Mouse (Mus musculus) limb, embryonic 11.5 days (tissue): ENCODE results near the gene Mdh2. TPM values are rescaled to one million over a fixed set of nuclear protein-coding genes. Genes with fewer than 3 reads are reported as not detected.

Experiments used
- ATAC-seq: fragments of 200-750 bp; cut with Nextera tagmentation; 2 replicates; pipeline ENCODE4 v1.8.0; 2017; ENCODE audit warnings: low read depth; ENCODE audit not compliant: insufficient number of reproducible peaks, low FRiP score, low TSS enrichment
- DNase-seq: peaks from one replicate; pipeline ENCODE4 v3.0.0-alpha.2; 2015; ENCODE audit warnings: low spot score
- H3K27ac ChIP-seq: fragments of 300-500 bp; sonication (generic); replicated peaks from 2 replicates; pipeline ENCODE4 v1.5.1; 2014; ENCODE audit warnings: low read depth, mild to moderate bottlenecking, low read length
- H3K27me3 ChIP-seq: fragments of 300-500 bp; sonication (generic); 2 replicates; pipeline ENCODE4 v1.6.1; 2014; ENCODE audit warnings: mild to moderate bottlenecking, low read length, mixed read lengths; ENCODE audit not compliant: control insufficient read depth, insufficient read depth
- H3K36me3 ChIP-seq: fragments of 300-500 bp; sonication (generic); 2 replicates; pipeline ENCODE4 v1.6.1; 2014; ENCODE audit warnings: mild to moderate bottlenecking, low read length, moderate library complexity, mixed read lengths; ENCODE audit not compliant: control insufficient read depth, insufficient read depth
- H3K4me1 ChIP-seq: fragments of 300-500 bp; sonication (generic); 2 replicates; pipeline ENCODE4 v1.6.1; 2014; ENCODE audit warnings: low read length, mixed read lengths; ENCODE audit not compliant: control insufficient read depth, insufficient read depth
- H3K4me2 ChIP-seq: fragments of 300-500 bp; sonication (generic); 2 replicates; pipeline ENCODE4 v1.6.1; 2014; ENCODE audit warnings: low read depth, mild to moderate bottlenecking, moderate library complexity; ENCODE audit not compliant: severe bottlenecking
- H3K4me3 ChIP-seq: fragments of 300-500 bp; sonication (generic); 2 replicates; pipeline ENCODE4 v1.5.1; 2014; ENCODE audit warnings: low read depth, low read length
- H3K9ac ChIP-seq: fragments of 300-500 bp; sonication (generic); 2 replicates; pipeline ENCODE4 v1.6.1; 2014; ENCODE audit warnings: mild to moderate bottlenecking, low read length
- H3K9me3 ChIP-seq: fragments of 300-500 bp; sonication (generic); 2 replicates; pipeline ENCODE4 v1.6.1; 2016; ENCODE audit warnings: low read length; ENCODE audit not compliant: control insufficient read depth
- WGBS: fragments of 180-500 bp; shearing (Covaris S2); extraction: QIAGEN DNeasy Blood & Tissue Kit; methylation state at CpG from one replicate; pipeline ENCODE4 v1.1.7; 2014; 5-methylcytosine and 5-hydroxymethylcytosine counted together
- polyA plus RNA-seq: library from polyadenylated mRNA; unstranded; fragments of >200 nt; fragmentation: Nextera tagmentation; extraction: Ambion mirVana; gene quantifications from 2 replicates; pipeline ENCODE4 v1.2.1, GENCODE M21; 2014

Mdh2 gene
- polyA plus RNA-seq, 1 experiment from 2014 or later, result 569 TPM

DNA sequence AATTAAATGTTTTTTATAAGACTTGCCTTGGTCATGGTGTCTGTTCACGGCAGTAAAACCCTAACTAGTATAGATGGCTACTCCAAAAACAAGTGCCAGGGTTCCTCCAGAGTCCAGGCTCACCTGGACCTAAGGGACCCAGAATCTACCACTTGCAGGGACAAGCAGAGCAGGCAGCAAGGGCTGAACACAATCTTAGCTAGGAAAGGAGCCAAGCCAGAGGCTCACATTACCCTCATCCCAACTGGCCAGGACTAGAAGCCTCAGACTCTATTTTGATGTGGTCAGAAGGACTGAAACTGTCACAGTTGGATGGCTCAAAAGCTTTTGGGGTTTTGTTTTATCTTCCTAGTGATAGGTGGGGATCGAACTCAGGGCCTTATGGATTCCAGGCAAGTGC lies 26.7 kb upstream of the Mdh2 start:
- no peak overlapping the region for H3K4me3 ChIP-seq
- DNase-seq (no peak), ATAC-seq (no peak)
- WGBS, result 81% methylated on average over 2 of the region's 2 CpGs
- no peak overlapping the region for H3K27ac ChIP-seq
- H3K4me1 ChIP-seq, result no peaks in the 10 kb centered on the region
- H3K27me3 ChIP-seq, result no peaks in the 10 kb centered on the region
- no peak overlapping the region for H3K9ac ChIP-seq
- H3K4me2 ChIP-seq, result no peak overlapping the region
- no peaks in the 10 kb centered on the region for H3K36me3 ChIP-seq
- H3K9me3 ChIP-seq, result no peaks in the 10 kb centered on the region; the same call in 1 of the 2 replicates

DNA sequence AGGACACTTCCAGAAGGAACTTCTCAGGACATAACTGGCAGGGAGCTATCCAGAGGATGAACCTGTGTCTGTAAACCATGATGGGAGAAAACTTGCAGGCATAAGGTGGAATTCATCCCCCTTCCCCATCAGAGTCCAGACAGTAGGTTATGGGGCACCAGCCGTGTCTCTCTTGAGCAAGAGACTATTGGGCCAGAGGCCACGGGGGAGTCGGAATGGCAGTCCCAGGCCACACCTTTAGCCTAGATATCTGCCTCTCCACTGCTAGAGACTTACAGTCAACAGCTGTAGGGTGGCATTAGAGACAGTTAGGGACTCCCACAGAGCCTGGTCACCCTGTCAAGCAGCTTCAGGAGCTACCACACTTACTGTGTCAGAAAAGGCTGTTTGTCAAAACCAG lies 16.4 kb upstream of the Mdh2 start:
- ATAC-seq, result no peak
- Histone ChIP-seq H3K27ac (no peak overlapping the region), H3K4me1 (no peaks in the 10 kb centered on the region), H3K4me2 (no peak overlapping the region), H3K27me3 (no peaks in the 10 kb centered on the region), H3K9ac (no peak overlapping the region), H3K9me3 (no peaks in the 10 kb centered on the region), H3K36me3 (no peaks in the 10 kb centered on the region), H3K4me3 (no peak overlapping the region)
- no peak for DNase-seq
- 77% methylated on average over 3 of the region's 3 CpGs for WGBS

DNA sequence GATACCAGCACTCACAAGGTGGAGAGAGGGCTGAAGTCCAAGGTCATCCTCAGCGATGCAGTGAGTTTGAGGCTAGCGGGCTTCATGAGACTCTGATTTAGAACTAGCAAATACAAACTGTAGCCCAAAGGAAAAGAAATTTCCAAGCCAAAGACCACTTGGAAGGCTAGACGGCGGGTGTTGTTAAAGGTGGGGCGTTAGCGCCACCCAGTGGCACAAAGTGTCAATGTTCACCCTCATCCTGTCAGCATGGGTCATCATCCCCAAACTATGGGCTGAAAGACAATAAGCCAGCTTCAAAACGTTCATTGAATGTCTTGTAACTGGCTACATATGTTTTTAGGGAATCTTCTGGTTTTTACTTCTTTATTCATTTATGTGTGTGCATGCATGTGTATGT lies 14.8 kb upstream of the Mdh2 start:
- Histone ChIP-seq H3K4me3 (no peak overlapping the region), H3K4me2 (no peak overlapping the region), H3K9ac (no peak overlapping the region), H3K27ac (no peak overlapping the region), H3K9me3 (no peaks in the 10 kb centered on the region), H3K36me3 (no peaks in the 10 kb centered on the region), H3K4me1 (no peaks in the 10 kb centered on the region), H3K27me3 (no peaks in the 10 kb centered on the region)
- DNase-seq, result peak; percentile 86
- 5% methylated on average over 7 of the region's 7 CpGs for WGBS
- no peak for ATAC-seq

DNA sequence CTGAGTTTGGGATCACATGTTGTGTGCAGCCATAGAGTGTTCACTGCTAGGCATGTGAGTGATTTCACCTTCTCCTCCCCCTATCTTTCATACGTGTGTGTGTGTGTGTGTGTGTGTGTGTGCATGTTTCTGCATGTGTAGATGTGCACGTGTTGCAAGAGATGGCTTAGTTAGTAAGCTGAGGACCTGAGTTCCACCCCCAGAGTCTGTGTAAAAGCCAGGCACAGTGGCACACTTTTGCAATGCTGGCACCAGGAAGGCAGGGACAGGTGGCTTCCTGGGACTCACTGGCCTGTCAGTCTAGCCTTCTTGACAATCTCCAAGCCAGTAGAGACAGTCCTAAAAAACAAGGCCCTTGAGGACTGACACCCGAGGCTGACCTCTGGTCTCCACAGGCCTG lies 13.3 kb upstream of the Mdh2 start:
- DNase-seq (no peak), ATAC-seq (no peak)
- H3K36me3 ChIP-seq, result no peaks in the 10 kb centered on the region
- H3K27me3 ChIP-seq, result no peaks in the 10 kb centered on the region
- H3K9me3 ChIP-seq, result no peaks in the 10 kb centered on the region
- no peak overlapping the region for H3K4me2 ChIP-seq
- H3K9ac ChIP-seq, result no peak overlapping the region
- H3K4me3 ChIP-seq, result no peak overlapping the region
- 51% methylated on average over 3 of the region's 3 CpGs for WGBS
- H3K27ac ChIP-seq, result no peak overlapping the region
- no peaks in the 10 kb centered on the region for H3K4me1 ChIP-seq

DNA sequence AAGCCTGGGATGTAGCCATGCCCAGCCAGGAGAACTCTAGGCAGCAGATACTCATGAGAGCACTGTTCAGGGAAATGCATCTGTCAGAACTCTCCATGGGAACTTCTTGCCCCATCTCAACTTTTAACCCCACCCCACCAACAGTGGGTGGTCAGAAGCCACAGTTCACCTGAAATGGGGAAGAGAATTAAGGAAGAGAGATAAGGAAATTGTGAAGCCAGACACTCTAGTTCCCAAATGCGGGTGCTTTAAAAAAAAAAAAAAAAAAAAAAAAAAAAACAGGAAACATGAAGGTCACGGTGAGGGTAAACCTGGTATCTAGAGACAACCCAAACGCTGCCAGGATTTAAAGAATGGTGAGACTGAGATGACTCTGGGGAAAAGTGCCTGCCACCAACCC lies 5.8 kb upstream of the Mdh2 start:
- Histone ChIP-seq H3K27me3 (no peaks in the 10 kb centered on the region), H3K27ac (no peak overlapping the region), H3K4me3 (no peak overlapping the region), H3K4me1 (peaks cover 3% of the 10 kb centered on the region; the same call in 1 of the 2 replicates), H3K9ac (no peak overlapping the region), H3K4me2 (no peak overlapping the region), H3K36me3 (no peaks in the 10 kb centered on the region), H3K9me3 (no peaks in the 10 kb centered on the region)
- DNase-seq (no peak), ATAC-seq (no peak)
- 63% methylated on average over 3 of the region's 3 CpGs for WGBS

DNA sequence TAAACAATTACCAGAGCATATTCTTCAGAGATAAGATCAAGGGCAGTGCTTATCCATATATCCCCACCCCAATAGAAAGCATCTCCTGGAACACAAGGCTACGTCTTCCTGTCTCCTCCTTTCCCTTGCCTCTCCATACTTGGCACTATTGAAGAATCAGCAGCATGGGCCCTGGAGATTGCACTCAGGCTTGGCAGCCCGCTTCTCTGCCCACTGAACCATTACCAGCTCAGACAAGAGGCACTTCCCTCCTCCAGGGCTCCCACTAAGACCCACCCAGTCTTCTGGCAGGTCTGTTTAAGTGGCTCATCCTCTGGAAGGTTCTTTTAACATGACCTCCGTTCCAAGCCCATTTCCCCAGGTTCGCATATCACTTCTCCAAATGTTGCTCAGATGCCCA lies 1.7 kb upstream of the Mdh2 start:
- no peak overlapping the region for H3K4me3 ChIP-seq
- H3K9ac ChIP-seq, result no peak overlapping the region
- H3K27ac ChIP-seq, result no peak overlapping the region
- H3K27me3 ChIP-seq, result no peaks in the 10 kb centered on the region
- H3K4me2 ChIP-seq, result no peak overlapping the region
- H3K4me1 ChIP-seq, result peaks cover 6% of the 10 kb centered on the region; the same call in 1 of the 2 replicates
- peaks cover under 1% of the 10 kb centered on the region; the same call in 1 of the 2 replicates for H3K36me3 ChIP-seq
- 85% methylated on average over 4 of the region's 4 CpGs for whole genome bisulfite sequencing
- DNase-seq (no peak), ATAC-seq (no peak)
- H3K9me3 ChIP-seq, result no peaks in the 10 kb centered on the region

DNA sequence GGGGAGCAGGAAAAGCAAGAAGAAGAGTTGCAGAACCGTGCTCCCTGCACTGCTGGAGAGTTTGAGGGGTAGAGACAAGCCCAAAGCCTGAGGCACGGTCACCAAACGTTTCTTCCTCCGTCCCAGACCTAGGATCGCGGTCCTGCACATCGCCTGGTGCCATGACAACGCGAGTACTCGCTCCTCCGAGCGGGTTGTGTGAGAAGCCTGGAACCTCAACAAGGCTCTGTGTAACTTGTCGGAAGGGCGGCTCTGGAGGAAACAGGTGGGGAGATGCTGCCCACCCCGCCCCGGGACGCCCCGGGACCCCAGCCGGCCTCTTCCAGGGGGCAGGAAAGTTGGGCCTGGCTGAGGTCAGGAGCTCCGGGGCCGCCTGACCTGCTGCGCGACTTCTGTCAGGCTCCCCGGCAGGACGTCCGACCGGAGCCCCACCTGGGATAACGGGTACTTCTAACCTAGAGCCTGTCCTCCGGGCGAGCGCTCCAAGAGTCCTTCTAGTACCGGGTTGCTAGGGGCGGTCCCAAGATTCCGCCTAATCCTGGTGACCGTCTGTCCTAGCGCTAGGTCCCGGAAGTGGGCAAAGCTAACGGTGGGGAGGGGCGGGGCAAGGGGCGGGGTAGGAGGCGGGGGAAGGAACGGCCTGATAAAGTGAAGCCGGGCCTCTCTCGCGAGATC lies 347 bp upstream of the Mdh2 start, which contains the start of gene Styxl1:
Gene Styxl1 (minus strand): TSS at position 590 of the 675 bp plus-strand sequence.
- peak within 1 kb of the TSS; percentile 82 for H3K4me2 ChIP-seq
- peak within 1 kb of the TSS; percentile 83 for H3K4me3 ChIP-seq
- DNase-seq (no peak), ATAC-seq (peak; percentile 93)
- H3K9ac ChIP-seq, result peak within 1 kb of the TSS; percentile 88
- no peaks in the 10 kb centered on the region for H3K9me3 ChIP-seq
- WGBS, result under 1% methylated on average over 45 of the region's 45 CpGs
- peaks cover 4% of the 10 kb centered on the region for H3K36me3 ChIP-seq
- peak within 1 kb of the TSS; percentile 74; the same call in 1 of the 2 replicates for H3K27ac ChIP-seq
- no peaks in the 10 kb centered on the region for H3K27me3 ChIP-seq
- peaks cover 6% of the 10 kb centered on the region; the same call in 1 of the 2 replicates for H3K4me1 ChIP-seq

DNA sequence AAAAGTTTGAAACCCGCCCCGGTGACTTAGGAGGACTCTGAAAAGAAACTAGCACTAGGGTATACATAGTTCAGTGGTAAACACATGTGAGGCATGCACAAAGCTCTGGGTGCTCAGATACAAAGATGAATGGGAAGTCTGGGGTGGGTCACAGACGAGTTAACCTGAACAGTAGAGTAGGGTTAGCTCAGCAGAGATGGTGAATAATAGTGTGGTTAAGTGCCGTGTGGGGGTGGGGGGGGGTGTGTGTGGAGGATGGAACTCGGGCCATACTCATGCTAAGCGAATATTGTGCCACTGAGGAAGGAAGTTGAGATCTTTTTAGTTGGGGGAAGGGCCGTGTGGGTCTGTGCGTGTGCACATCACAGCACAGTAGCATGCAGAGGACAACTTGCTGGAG lies 2.1 kb downstream of the Mdh2 start:
- H3K9ac ChIP-seq, result no peak overlapping the region
- H3K9me3 ChIP-seq, result no peaks in the 10 kb centered on the region
- H3K4me3 ChIP-seq, result no peak overlapping the region
- no peak overlapping the region for H3K27ac ChIP-seq
- H3K36me3 ChIP-seq, result peaks cover 17% of the 10 kb centered on the region
- H3K27me3 ChIP-seq, result no peaks in the 10 kb centered on the region
- DNase-seq (no peak), ATAC-seq (no peak)
- 91% methylated on average over 8 of the region's 8 CpGs for WGBS
- no peak overlapping the region for H3K4me2 ChIP-seq
- H3K4me1 ChIP-seq, result peaks cover 6% of the 10 kb centered on the region; the same call in 1 of the 2 replicates

DNA sequence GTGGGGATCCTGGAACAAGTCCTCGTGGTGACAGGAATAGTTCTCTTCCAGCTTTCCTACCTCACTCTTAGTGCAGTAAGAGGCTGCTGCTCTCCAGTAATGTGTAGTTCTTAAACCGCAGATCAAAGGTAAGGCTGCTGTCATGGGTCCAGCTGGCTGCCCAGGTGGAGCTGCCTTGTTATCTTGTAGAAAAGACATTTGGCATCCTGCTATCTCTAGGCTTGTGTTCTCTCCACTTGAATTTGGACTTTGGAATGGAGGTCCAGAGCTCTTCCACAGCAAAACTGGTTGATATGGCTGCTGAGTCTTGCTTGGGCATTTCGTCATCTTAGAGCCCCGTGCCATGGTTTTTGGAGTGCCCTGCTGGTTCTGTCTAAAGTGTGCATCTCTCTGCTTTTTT lies 4.6 kb downstream of the Mdh2 start:
- no peak for ATAC-seq
- peaks cover 34% of the 10 kb centered on the region for H3K36me3 ChIP-seq

More for the DNA sequence above, 4.6 kb downstream of the Mdh2 start:
- H3K27me3 ChIP-seq, result no peaks in the 10 kb centered on the region
- WGBS, result 92% methylated on average over 4 of the region's 4 CpGs
- no peaks in the 10 kb centered on the region for H3K9me3 ChIP-seq
- H3K4me1 ChIP-seq, result no peaks in the 10 kb centered on the region; the same call in 1 of the 2 replicates
- no peak overlapping the region for H3K27ac ChIP-seq
- no peak overlapping the region for H3K4me3 ChIP-seq
- H3K4me2 ChIP-seq, result no peak overlapping the region
- no peak overlapping the region for H3K9ac ChIP-seq
- no peak for DNase-seq
